Mouse (Mus musculus) brain, embryonic 18.5 days (tissue): Measurements from ENCODE around the gene Ski.

Experiments
- DNase-seq: peaks from one replicate; pipeline ENCODE4 v3.0.0-alpha.2; 2012; ENCODE audit warnings: low read depth, low spot score

Gene Ski

DNA sequence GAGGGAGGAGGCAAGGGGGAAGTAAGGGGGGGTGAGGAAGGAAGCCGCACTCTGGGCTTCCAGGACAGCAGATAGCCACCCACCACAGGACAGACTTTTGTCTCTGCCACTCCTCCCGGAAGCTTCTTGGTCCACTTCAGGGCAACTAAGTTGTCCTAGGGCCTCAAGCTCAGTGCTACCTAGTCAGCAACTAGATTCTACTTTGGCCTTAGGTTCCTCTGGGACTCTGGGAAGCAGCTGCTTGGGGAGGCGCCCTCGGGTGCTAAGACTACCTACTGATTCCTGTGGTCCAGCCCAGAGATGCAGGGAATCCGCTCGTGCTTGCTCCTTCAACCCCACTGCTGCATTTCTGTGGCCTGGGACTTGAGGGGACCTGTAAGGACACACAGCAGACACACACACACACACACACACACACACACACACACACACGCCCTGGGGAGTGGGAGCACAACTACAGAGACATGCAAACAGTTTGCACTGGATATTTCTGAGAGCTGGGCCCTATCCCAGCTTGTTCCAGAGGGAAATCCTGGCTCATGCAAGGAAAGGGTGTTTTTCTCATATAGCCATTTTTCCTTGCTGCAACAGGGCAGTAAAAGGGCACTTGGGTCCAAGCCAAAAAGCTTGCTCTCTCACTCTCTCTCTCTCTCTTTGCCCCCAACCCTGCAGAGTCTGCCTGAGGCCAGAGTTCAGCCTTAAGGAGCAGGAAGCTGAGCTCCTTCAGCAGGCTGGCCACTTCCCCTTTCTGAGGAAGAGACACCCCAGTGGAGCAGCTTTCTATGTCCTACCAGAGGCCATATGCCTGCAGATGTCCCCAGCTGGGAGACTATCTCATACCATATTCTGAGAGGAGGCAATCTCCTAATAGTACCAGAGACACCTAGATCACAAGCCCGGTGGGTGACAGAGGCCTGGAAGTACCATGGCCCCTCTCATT is 12.2 kb upstream of the Ski start:
- peak; percentile 20 for DNase-seq

DNA sequence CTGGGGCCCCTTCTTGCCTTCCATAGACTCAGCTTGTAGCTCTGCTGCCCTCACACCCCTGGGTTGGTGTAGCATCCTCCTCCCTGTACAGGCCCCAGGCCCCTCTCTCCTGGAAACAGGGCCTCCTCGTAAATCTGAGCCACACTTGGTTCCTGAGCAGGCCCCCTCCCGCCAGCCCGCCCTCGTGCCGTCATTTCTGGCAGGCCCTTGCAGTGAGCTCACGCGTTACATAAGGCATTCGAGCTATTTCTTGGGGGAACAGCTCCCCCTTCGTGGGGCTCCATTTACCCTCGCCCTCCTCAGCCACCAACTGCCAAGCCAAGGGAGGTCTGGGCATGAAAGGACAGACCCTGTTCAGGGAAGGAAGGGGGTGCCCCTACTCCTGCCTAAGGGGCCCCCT is 11.5 kb upstream of the Ski start:
- peak; percentile 32 for DNase-seq

DNA sequence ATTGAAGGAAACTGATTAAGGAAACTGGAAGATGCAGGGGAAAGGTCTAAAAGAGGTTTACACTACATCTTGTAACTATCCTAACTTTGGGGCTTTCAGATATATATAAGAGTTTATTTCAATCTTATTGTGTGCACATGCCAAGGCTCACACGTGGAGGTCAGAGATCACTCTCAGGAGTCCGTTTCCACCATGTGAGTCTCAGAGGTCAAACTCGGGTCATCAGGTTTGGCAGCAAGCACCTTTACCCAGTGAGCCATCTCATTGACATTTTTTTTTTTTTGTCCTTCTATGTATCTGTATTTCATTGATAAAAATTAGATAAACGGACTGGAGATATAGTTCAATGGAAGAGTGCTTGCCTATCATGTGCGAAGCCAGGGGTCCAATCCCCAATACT is 6.1 kb upstream of the Ski start:
- DNase-seq = no peak

DNA sequence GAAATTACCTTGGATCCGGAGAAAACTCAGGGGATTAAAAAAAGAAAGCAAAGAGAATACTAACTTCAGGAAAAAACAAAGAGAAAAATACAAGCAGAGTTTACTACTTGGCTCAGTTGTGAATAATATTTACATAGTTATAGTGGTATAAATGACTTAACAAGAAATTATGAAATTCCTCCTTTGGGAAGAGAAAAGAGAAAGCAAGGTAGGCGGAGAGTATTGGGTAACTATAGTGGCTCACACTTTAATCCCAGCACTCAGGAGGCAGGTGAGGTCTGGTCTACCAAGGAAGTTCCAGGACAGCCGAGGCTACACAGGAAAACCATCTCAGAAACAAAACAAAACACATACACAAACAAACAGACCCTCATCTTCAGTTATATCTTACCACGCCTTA is 5.6 kb upstream of the Ski start:
- no peak for DNase-seq

DNA sequence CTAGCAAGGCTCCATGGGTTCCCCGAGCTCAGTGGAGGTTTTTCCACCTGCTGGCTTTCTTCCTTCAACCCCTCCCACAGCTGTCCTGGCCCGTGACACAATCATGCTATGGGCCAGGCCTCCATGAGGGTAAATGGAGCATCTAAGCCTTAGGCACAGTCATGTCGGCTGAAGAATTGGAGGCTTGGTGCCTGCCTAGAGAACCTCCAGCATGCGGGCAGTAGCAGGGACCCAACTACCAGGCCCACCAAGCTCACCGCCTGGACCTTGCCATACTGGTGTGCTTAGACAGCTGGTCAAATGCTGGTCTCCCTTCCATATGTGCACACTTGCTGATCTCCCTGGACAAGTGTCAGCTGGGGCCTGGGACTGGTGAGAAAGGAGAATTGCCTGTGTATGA is 3.5 kb upstream of the Ski start:
- DNase-seq = no peak

DNA sequence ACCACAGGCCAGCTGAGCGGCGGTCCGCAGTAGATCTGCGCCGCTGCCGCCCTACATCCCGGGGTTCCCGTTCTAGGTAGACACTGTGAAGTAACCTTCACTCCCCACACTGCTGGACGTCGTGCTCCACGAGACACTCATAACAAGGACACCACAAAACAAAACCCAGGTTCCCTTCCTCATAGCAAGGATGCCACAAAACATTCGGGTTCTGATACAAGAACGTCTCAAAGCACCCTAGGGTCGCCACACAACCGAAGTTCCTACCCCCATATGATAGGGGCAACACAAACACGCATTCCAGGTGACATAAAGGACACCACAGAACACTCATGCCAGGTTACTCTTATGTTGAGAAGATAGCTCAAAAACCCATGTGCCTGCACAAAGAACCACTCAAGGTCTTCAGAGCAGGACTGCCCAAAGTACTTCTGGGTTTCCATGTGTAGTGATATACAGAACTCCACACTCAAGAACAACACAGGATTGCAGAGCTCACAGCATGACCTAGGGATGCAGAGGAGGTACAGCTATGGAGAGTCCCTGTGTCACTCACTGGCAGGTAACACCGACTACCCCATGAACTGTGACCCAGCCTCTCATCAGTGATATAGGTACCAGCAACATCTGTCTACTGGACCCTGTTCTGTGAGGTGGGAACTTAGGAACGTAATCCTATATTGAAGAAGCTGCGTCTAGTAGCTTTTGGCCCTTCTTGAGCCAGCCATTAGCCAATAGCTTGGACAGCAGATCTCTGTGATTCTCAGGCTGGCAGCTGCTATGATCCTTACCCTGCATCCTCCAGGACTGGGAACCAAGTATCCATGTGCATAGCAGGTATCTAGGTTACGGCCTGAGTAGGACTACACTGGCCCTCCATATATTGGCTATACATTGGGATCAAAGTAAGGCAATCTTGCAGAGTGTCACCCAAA is 1.5 kb upstream of the Ski start:
- no peak for DNase-seq

DNA sequence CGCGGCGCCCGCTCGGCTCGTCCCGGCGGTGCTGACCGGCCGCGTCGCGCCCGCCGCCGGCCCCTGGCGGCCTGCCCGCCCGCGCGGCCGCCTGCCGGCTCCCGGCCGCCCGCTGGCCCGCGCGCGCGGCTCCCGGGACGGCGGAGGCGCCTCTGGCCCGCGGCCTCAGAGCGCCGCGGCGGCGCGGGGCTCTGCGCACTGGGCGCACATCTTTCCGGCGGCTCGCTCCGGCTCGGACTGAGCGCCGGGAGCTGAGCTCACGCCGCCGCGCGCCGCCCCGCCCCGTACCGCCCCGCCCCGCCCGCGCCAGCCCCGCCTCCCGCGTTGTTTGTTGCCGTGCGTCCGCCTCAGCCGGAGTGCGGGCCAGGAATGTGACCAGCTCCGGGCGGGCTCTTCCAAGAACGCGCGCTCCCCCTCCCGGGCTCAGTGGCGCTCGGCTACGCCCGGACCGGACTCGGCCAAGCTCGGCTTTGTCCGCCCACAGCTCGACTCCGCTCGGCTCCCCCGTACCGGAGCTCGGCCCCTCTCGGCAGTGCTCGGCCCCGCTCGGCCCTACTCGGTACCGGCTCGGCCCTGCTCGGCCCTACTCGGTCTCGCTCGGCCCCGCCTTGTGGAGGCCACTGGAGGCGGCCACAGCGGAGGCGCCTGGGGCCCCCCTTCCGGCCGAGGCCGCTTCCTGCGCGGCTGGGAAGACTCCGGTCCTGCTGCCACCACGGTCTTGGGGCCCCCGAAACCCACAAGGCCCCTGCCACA is 625 bp upstream of the Ski start:
- DNase-seq = peak; percentile 91

DNA sequence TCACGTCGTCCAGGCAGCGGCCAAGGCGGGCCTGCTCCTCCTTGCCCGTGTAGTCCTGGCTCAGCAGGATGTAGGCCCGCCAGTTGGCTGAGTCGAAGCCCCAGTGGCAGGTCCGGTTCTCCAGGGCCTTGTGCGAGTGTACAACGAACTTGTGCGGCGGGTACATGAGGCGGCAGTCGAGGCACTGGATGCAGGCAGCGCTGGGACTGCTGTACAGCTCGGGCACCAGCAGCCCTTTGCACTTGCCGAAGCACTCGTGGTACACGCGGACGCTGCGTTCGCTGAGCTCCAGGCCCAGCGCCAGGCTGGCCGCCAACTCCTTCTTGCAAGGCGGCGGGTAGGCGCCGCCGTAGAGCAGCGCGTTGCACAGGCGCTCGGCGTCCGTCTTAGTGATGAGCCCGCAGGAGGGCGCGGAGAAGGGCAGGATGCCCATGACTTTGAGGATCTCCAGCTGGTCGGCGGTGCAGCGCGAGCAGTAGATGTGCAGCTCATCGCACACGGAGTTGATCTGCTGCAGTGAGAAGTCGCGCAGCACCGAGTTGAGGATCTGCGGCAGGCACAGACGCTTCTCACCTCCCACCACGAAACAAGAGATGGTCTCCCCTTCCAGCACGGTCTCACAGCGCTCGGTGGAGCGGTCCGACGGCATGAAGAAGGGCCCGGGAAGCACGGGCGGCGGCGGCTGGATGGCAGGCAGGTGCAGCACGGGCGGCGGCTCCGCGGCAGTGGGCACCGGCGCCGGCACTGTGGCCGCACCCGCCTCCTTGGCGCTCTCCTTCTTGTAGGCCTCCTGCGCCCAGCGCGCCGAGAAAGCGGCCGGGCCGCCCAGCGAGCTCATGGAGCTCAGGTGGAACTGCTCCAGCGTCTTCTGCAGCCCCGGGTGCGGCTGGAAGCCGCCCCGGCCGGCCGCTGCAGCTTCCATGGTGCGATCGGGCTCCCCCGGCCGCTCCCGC is 517 bp downstream of the Ski start:
- DNase-seq = no peak

DNA sequence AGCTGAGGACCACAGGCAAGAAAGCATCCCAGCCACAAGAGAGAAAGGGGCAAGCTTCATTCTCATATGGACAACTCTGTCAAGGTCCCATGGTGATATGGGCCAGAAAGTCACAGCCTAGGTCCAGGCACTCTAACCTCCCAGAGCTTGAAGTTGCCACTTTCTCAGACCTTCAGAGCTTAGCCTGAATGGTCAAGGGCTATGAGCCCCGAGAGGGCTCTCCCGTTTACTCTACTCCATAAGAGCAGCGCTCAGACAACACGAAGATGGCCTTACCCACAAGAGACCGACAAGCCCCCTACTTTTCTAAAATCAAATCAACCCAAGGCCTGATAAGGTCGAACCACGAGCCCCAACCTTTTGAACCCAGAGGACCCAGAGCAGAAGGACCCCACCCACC is 1.3 kb downstream of the Ski start:
- no peak for DNase-seq

DNA sequence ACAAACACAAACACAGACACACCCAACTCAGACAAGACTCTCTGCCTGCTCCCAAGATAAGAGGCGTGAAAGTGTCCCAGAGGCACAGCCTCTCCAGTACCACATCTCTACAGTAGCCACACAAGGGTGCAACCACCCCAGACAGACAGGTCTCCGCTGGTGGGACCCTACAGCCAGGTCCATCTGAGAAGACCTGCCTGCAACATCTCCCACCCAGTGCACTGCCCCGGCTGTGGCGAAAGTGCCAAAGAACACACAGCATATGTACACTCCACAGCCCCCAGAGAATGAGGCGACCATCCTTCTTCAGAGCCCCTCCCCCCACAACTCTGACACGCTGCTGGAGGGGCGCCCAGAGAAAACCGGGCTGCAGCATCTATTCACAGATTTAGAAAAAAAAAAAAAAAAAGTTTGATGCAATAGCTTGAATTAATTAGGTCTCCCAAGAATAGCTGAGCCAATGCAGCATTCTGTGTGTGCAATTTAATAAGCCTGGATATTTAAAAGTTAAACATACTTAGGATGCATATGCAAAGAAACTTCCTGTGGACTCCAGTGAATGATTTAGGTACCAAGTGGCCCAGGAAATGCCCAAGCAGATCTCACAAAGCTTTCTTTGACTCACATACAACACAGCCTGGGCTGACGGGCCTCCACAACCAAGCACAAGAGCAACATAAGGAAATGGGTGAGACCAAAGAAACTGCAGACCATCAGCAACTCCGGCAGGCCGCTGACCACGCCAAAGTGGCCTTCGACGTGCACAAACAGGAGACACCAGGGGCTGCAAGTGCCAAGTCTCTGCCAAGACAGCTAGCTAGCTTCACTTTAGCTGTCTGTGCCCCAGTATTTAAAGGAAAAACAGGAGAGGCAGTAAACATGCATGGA is 1.9 kb downstream of the Ski start:
- DNase-seq = peak; percentile 37

DNA sequence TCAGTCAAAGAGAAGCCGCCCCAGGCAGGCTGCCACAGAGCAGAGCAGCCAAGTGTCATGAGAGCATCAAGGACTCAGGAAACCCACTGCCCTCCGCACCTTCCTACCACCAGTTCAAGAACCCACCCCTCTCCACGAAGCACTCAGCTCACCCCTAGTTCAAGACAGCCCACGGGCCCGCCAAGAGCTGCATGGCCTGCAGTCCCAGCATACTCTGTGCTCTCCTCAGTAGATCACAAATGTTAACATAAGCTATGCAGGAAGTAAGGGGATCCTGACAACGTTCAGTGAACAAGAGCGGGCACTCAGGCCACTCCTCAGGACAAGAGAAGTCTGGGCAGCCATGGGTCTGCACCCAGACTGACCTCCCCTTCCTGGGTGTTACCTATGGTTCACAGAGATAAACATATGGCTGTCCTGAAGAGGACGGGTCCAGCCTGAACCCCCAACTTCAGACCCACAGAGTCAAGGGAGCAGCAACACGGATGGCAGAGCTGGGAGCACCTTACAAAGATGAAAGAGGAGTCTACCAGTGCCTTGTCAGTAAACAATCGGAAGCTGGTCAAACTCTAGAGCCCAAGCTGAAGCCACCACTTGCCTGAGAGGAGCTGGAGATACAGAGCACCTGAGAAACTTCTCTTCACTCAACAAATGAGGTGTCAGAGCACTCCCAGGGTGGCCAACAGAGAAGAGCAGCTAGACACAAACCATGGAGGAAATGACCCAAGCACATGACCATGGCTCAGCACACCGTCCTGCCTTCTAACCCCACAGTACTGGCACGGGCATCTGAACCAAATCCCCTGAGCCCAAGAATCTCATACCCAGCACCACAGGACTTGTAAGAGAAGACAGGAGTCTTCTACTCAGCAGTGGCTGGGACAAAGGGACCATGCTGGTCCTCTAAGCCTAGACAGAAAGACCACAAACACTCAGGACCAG is 2.9 kb downstream of the Ski start:
- DNase-seq = no peak

DNA sequence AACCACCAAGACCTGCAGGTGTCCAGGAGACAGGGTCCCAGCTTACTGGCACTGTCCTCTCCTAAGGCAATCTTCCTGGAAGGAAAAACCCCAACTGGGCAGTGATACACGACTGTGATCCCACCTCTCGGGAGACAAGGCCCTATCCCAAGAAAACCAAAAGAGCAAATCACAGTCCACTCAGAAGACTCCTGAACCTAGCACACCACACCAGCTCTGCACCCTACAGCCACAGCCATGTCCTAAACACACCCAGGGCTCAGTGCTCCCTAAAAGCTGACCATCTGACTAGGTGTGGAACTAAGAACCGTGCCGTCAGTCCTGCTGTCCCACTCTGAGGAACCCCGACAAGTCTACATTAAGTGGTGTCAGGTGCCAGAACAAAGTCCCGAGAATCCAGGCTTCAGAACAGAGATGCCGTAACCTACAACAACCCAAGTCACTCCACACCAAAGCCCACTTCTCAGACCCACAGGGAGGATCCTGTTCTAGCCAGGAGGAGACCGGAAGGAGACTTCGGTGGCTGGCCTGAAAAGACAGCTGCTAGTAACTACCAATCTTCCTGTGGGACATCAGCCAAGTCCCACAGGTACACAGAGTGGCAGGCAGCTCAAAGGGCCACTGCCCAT is 4.2 kb downstream of the Ski start:
- DNase-seq = no peak

DNA sequence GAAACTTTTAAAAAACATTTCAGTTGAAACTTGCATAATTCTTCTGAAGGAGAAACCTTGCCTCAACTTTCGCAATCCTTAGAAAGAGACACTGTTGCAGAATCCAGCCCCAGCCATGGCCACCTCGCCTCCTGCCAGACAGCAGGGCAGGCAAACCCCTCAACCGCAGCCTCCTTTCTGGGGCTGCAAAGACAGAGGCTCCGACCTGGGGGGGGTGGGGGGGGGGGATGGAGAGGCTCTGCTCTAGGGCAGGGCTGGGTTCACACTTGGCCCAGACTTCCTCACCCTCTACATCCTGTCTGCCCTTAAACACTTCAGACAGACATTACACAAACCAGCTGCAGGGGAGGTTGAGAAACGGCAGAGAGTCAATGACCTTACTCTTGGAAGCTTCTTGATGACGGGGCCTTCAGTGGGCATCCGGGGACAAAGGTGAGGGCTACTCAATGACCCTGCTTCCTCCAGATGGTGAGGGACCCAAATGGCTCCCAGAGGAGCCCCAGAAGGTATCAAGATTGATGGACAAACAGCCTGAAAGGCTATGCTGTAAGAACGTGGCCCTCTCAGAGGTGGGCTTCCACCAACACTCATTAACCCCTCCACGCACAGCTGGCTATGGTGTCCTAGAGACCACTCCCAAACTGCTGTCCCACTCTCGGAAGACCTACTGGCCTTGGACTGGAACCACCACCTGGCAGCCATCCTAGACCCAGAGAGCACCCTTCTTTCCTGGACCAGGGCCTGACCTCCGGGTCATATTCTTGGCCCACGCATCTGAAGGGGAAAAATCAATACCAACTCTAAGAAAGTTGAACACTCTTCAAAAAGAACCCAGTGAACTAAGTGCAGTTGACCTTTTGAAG is 4.9 kb downstream of the Ski start:
- DNase-seq = no peak

DNA sequence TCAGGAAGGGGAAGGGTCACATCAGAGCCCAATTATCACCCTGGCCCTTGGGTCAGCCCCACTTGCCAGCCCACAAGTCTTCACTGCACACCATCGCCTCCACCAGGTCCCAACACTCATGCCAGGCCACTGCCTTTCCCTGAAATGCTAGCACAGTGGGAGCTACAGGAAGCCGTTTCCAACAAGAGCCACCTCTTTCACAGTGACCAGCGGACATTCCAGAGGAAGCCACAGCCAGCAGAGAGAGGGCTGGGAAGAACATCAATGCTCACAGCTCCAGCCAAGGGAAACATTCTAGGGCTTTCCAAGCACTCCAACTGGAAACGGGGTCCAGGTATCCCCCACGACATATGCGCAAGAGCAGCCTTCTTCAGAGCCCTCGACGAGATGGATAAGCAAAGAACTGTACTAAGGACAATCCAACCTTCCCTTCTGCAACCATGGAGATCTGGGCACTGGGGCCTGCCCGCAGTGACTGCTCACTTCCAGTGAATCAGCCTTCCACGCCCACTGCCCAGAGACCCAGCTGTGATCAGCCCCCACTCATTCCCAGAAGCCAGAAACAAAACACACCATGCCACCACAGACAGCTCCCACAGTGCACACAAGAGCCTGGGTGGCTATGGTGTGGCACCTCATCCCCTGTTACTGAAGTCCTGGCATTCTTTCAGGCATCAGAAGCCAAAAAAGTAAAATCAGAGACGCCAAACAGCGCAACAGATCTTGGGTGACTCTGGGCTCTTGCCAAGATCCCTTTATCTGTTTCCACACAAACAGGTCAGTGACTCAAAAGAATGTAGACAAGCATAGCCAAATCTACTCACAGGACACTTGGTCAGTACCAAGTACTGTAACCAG is 6.4 kb downstream of the Ski start:
- DNase-seq = no peak

DNA sequence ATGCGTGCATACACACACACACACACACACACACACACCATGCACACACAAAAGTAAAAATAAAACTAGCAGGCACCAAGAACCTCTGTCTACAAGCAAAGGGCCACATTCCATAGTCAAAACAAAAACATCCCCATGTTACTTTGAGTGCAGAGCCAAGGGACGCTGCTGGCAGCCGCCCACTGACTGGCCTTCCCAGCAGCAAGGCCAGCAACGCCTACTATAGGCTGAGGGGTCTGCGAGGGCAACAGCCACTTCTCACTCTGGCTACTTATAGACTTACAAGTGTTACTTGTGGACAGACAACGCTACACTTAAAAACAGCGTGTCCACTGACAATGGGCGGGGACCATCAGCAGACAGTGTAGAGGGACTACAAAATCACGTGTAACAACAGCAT is 7.2 kb downstream of the Ski start:
- no peak for DNase-seq

DNA sequence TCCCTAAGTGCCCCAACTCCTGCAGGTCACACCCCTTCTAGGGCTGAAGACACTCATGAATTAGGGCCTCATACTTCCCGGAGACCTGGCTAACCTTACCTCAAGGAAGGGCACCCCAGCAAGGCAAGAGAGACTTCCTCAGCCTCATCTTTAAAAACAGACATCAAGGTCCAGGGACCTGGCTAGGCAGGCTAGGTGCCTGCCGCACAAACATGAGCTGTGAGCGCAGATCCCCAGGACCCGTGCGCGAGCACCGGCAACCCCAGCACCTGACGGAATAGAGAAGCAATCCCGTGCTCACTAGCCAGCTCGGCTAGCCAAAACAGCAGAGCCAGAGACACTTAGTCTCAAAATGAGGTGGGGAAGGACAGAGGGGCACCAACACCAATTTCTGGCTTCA is 7.6 kb downstream of the Ski start:
- no peak for DNase-seq
